Mouse (Mus musculus): ENCODE data around the gene Gatad2b.

DNA sequence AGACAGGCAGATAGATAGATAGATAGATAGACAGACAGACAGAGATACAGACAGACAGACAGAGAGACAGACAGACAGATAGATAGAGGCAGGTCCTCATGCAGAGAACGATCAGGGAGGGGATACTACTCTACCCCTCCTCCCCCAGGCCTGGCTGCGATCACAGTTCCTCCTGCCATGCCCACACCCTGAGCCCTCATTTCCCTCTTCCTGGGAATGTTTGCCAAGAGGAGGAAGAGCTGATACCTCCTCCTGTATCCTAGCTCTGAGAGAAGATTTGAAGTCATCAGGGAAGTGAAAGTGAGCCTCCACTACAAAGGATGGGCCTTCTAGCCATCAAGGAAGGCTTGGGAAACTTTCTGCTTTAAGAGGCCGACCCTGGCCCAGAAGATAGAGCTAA, 102.7 kb downstream of the Gatad2b start:
- no peak for TF ChIP-seq CTCF (conservative IDR thresholded peaks at IDR 0.05; ENCODE audit: low read length)
- no peak for TF ChIP-seq NANOG (IDR thresholded peaks at IDR 0.05; ENCODE audit: borderline replicate concordance, low read length)
- no peak for TF ChIP-seq POU5F1 (IDR thresholded peaks at IDR 0.05; ENCODE audit: borderline replicate concordance, low read length)
